Mouse (Mus musculus): Measurements from ENCODE around the gene Tcl1b2.
"Not testable (repeated sequence)": the region's sequence is repeated elsewhere in the genome, so short reads cannot be mapped to it uniquely, and the experiment has no call there.

GRCm38 (mm10) chr12:105188980-105189379, 43.2 kb downstream of the Tcl1b2 start:
- peak; percentile 17; the same call in 1 of the 2 replicates for TF ChIP-seq CTCF (IDR thresholded peaks at IDR 0.05; ENCODE audit: control insufficient read depth, insufficient read depth, low read length)
- not testable (repeated sequence) for TF ChIP-seq POLR2A (IDR thresholded peaks at IDR 0.05; ENCODE audit: borderline replicate concordance, control insufficient read depth, low read depth, low read length)
